Mouse (Mus musculus) kidney, postnatal 10 days (tissue): ENCODE results near the gene Slf1.
"Not testable (repeated sequence)": the region's sequence is repeated elsewhere in the genome, so short reads cannot be mapped to it uniquely, and the experiment has no call there.

Experiments
- DNase-seq: peaks from one replicate; pipeline ENCODE4 v3.0.0; 2021; ENCODE audit warnings: mixed read lengths

Slf1 gene

DNA sequence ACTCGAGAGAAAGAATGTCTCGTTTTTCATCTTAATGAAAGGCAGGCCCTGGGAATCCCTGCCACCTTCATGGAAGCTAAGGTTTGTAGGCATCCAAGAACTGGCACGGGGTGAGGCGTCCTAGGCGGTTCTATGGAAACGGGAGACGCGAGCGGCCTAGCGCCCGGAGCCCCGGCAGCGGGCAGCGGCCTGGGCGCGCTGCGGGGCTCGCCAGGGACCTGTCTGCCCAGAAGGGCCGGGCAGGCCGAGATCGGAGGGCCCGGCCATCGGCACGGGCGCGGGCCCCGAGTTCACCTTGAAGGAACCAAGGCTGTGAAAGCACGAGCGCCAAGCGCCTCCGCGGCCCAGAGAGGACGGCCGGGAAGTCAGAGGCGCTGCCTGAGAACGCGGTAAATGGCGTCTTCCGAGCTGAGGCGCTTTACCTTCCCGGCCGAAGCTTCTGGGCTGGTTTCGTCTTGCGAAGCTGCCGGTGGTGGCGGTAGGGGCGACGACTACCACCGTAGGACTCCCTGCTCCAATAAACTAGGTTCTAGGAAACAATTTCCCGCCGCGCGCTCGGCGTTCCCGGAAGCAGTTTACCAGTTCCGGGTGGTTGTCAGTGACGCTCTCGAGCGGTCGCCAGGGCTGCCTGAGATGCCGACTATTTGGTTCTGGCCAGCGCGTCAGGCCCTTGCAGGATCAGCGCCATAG lies at the start of gene Slf1, which contains the start of gene 2210408I21Rik:
TSS of gene Slf1 (minus strand) at position 543 of the 690 bp plus-strand sequence.
TSS of gene 2210408I21Rik (plus strand) at position 610 of the 690 bp plus-strand sequence.
- DNase-seq, result peak; percentile 93

- DNase-seq, result no peak
Observed at GRCm38 (mm10) chr13:77177931-77178330, 42.7 kb upstream of the Slf1 start.

DNA sequence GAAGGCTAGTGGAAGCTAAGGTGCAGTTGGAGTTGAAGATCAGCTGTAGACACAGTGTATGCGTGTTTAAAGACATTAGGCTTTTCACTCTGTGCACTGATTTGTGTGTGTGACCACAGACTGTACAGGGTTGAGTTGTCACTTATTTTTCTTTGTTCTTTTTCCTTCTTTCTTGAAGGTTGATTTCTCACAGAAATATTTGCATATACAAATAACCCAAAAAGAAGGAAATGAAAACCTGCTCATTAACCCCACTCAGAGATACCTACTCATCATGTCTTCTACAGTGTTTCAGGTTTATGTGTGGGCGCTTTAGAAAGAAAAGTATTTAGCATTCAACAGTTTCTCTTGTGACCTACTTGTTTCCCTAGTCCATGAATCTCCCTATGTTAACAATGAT lies 5.6 kb upstream of the Slf1 start:
- no peak for DNase-seq

DNA sequence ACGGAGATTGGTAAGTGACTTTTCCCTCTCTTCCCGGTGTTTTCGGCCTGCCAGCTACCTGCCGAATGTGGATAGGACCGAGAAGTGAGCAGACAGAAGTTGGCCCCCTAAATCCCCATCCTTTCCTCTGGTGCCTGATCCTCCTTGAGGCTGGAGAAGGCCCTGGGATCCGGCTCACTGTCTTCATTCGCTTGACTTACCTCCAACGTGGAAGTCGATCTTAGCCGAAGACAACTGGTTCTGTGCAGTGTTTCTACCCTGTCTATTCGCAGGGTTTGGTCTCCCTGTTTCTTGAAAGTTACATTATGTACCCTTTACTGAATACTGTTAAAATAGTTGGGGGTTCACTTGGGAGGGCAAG lies 328 bp upstream of the Slf1 start:
- no peak for DNase-seq

- no peak for DNase-seq
Observed at GRCm38 (mm10) chr13:77131132-77131531, 4.1 kb downstream of the Slf1 start.

DNA sequence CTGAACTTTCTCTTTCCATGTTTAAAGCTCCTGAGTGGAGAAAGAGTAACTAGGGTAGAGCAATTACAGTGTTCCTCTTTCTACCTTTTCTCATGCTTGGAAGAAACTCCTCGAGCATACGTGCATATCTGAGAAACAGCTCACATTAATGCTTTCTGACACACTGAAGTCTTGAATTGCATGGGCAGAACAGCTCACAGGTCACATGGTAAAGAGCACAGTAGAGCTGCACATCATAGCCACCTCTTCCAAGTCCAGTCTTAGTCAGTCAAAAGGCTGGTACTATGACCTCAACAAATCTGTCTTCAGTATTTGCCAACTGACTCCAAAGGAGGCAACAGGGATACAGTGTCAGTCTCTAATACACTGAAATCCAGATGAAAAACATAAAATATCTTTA lies 7.0 kb downstream of the Slf1 start:
- DNase-seq, result no peak

DNA sequence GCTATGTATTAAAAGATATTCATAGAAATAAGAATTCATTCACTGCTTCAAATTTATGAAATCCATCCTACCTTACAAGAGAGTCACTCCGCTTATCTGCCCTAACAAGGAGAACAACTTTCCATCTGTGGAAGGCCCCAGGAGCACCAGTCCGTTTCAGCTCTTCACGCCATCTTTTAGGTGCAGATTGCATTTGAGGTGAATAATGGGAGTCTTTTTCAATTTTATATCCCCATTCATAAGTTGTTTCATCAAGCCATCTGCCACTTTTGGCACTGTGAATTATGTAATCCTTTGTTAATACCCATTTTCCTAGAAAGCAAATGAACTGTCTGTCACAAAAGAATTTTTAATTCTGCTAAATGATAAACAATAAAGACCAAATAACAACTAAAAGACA lies 10.1 kb downstream of the Slf1 start:
- DNase-seq, result no peak

- DNase-seq, result no peak
Observed at GRCm38 (mm10) chr13:77118695-77119094, 16.6 kb downstream of the Slf1 start.

GRCm38 (mm10) chr13:77107734-77108133 lies 27.5 kb downstream of the Slf1 start:
- DNase-seq, result no peak

DNA sequence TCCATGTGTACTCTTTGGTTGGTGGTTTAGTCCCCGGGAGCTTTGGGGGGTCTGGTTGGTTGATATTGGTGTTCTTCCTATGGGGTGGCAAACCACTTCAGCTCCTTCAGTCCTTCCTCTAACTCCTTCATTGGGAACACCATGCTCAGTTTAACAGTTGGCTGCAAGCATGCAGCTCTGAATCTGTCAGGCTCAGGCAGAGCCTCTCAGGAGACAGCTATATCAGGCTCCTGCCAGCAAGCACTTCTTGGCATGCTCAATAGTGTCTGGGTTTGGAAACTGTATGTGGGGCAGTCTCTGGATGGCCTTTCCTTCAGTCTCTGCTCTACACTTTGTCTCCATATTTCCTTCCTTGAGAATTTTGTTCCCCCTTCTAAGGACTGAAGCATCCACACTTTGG lies 42.4 kb downstream of the Slf1 start:
- not testable (repeated sequence) for DNase-seq

- DNase-seq, result no peak
Observed at GRCm38 (mm10) chr13:77072030-77072429, 63.2 kb downstream of the Slf1 start.

- DNase-seq, result no peak
Observed at GRCm38 (mm10) chr13:77068847-77069246, 66.4 kb downstream of the Slf1 start.

GRCm38 (mm10) chr13:77063221-77063620 lies 72.1 kb downstream of the Slf1 start:
- no peak for DNase-seq

DNA sequence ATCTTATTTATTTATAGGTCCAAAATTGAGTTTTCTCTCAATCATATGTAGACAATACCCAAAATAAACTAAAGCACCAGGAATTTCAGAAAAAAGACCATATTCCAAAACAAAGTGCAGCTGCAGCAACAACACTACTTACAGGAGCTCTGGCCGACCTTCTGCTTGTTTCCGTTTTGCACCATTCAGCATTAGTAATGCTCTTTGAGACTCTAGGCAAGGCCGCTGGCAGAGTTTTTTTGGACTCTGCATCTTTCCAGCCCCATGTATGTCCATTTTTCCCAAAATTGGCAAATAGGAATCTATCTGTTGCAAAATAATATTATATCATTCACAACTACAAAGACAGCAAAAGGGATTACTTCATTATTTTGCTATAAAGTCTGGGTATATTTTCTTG lies 85.5 kb downstream of the Slf1 start:
- no peak for DNase-seq

DNA sequence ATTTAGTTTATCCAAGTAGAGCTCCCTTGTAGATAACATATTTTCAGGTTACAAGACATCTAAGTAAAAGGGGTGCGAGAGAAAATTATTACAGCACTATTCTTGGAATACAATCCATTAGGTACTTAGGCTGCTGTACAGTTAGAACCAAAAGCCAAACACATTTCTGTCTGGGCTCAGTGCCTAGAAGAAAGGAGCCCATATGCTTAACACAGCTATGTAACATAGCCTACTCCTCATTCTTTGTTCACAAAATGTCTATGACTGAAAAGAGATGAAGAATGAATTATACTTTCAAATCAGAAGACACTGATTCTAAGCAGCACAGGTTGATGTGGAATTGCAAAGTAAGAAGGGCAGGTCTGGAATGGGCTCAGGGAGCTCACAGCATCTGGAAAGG lies 86.8 kb downstream of the Slf1 start:
- DNase-seq, result no peak

- peak; percentile 25 for DNase-seq
Observed at GRCm38 (mm10) chr13:77047179-77047931, 87.9 kb downstream of the Slf1 start.

DNA sequence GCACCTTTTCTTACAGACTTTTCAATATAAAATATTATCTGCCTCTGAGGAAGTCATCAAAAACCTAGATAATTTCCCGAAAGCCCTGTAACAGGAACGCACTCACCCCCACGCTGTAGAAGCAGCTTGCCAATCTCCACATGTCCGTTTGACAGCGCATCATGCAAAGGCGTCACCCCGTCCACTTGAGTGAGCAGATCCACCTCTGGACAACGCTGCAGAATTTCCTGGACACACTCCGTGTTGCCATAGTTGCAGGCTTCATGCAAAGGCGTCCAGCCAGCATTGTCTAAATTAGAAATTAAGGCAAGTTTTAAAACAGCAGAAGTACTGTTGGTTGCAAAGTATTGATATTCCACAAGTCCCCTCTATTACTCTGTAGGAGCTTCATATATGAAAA lies 88.9 kb downstream of the Slf1 start:
- no peak for DNase-seq

GRCm38 (mm10) chr13:77045375-77045774 lies 89.9 kb downstream of the Slf1 start:
- no peak for DNase-seq

DNA sequence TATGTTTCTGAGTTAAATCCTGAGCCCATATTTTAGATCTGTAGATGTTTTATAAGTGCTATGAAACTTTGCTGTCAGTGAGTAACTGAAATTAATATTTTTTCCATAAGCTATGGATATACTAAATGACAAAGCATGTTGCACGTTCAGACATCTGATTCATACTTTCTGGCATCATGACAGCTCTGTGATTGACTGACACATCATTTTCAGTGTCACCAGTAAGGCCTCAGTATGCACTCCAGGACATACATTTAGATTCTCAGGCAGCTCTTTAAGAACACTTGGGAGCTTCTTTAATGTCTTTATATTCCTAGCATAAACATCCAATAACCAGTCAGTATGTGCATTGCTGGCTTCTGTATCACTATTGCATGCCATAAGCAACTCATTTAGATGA lies 91.9 kb downstream of the Slf1 start:
- DNase-seq, result no peak

DNA sequence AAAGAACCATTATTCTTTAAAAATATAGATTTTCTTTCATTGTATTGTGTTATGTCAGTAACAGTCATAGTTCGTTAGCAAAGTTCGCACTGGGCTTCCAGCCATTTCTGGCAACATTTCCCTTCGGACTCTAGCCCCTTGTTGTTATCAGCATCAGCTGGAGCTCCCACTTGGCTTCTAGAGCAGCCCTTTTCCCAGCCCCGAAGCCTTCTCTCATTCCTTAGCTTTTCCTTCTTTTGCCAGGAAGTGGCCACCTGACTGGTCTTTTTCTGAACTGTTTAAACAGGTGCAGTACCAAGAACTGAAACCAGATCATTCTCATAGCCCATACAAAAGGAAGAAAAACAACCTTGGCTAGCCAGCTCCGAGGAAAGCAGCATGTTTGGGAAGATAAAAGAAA lies 105.7 kb downstream of the Slf1 start:
- DNase-seq, result peak; percentile 11

DNA sequence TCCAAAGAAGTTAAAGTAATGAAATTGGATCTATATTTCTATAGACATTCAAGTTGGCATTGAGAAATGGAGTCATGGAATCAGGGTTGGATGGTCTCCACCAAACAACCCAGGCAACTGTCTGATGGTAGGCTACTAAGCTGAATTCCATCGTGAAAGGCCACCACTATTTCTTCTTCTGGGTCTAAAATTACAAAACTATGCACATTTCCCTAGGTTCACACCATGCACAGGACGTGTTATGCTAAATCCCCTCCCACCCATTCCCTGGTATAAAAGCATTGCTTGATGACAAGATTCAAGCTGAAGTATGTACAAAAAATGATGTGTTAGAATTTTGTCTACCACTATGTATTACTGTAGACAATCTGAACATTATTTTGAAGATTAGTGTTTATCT lies 116.4 kb downstream of the Slf1 start:
- DNase-seq, result no peak

- no peak for DNase-seq
Observed at GRCm38 (mm10) chr13:77003684-77004083, 131.6 kb downstream of the Slf1 start.

DNA sequence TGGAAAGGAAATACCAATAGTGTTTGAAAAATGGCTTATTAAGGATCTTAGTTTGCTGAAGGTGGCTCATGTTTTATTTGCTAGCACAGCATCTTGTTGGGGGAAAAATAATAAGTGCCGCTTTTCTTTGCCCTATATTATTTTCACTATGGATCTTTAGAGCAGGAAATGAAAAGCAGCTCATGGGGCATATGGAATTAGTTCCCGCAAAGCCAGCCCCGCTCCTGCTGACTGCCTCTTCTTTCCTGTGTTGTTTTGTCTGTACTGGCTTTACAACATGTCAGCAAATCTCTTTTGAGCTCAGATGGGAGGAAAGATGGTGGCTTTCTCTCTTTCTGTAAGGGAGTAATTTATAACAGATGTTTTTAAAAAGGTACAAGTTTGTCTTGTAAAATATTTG lies 132.6 kb downstream of the Slf1 start:
- no peak for DNase-seq
